21 mouse cellular contexts compared by ENCODE assay signal in the genomic region with DNA sequence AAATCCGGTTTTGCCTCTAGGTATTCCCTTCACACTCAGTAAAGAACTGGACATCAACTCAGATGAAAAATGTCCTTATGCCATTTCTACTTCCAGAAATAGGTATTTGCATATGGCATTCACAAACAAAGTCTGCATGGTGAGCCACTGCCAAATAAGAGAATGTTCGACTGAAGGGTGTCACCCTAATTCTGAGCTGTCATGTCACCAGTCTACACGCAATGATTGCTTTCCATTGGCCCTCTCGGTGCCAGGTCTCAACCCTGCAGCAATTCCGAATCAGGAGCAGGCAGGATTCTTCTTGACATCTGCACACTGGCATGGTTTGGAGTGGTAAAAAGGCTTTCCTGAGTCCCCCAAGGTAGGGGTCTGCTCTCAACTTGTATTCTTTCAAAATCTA.
A peak's percentile ranks its signal among the peaks of the same experiment; 100 is the strongest.
DNase-seq lines count a peak whose midpoint lies in the region; ATAC-seq lines count a peak whose summit lies in the region.
"Had no signal": no experiment of that assay in that cellular context is flagged by ENCODE, and none has a peak within 500 bp of the region (broad histone marks: within the 10 kb centered on the region; RNA-seq: fewer than 3 reads in every experiment).

No protein-coding gene starts in this region.

- H3K27ac ChIP-seq in hindbrain, embryonic 13.5 days = no peak overlapping the region
- H3K27ac ChIP-seq: embryonic facial prominence, embryonic 15.5 days; forebrain, embryonic 10.5 days; heart, embryonic 10.5 days; hindbrain, embryonic 14.5 days; intestine, embryonic 15.5 days had no signal

- 94% methylated on average over 5 of the region's 5 CpGs for WGBS in hindbrain, embryonic 13.5 days

- H3K4me3 ChIP-seq in hindbrain, embryonic 13.5 days = no peak overlapping the region
- H3K4me3 ChIP-seq: embryonic facial prominence, embryonic 15.5 days; erythroblast, embryonic 14.5 days; forebrain, embryonic 10.5 days; heart, embryonic 10.5 days; intestine, embryonic 15.5 days had no signal

- no peak overlapping the region for H3K9ac ChIP-seq in hindbrain, embryonic 13.5 days
- H3K9ac ChIP-seq: embryonic facial prominence, embryonic 15.5 days; hindbrain, embryonic 14.5 days; intestine, embryonic 15.5 days had no signal

- H3K27me3 ChIP-seq in hindbrain, embryonic 13.5 days = no peaks in the 10 kb centered on the region
- H3K27me3 ChIP-seq: embryonic facial prominence, embryonic 15.5 days; intestine, embryonic 15.5 days had no signal

- no peaks in the 10 kb centered on the region for H3K9me3 ChIP-seq in hindbrain, embryonic 13.5 days
- H3K9me3 ChIP-seq: embryonic facial prominence, embryonic 15.5 days; heart, embryonic 10.5 days; intestine, embryonic 15.5 days had no signal

- H3K36me3 ChIP-seq in hindbrain, embryonic 13.5 days = no peaks in the 10 kb centered on the region
- H3K36me3 ChIP-seq: embryonic facial prominence, embryonic 15.5 days; forebrain, embryonic 10.5 days; heart, embryonic 10.5 days; intestine, embryonic 15.5 days had no signal

- no peak overlapping the region for H3K4me2 ChIP-seq in hindbrain, embryonic 13.5 days
- H3K4me2 ChIP-seq: embryonic facial prominence, embryonic 15.5 days; hindbrain, embryonic 14.5 days; intestine, embryonic 15.5 days had no signal

- H3K4me1 ChIP-seq in hindbrain, embryonic 13.5 days (replicated peaks) = no peaks in the 10 kb centered on the region
- H3K4me1 ChIP-seq: embryonic facial prominence, embryonic 15.5 days; forebrain, embryonic 10.5 days; heart, embryonic 10.5 days; intestine, embryonic 15.5 days had no signal

- no peak for ATAC-seq in megakaryocyte, adult 5-6 weeks (ENCODE audit: poor library complexity, severe bottlenecking)
- no peak for ATAC-seq in hindbrain, embryonic 13.5 days (ENCODE audit: low FRiP score)
- ATAC-seq: forebrain, embryonic 14.5 days; intestine, embryonic 15.5 days had no signal

- peak; percentile 39 for DNase-seq in brain, adult 2 months (ENCODE audit: low read depth, low spot score)
- DNase-seq in cerebellum, adult 11-12 months = peak; percentile 79
- DNase-seq in cerebellum, adult 9-10 months = peak; percentile 88
- peak; percentile 64 to 75 for DNase-seq in cerebellum, postnatal 25 days
- DNase-seq in adipocyte (ENCODE audit: low spot score) = no peak
- DNase-seq: adrenal gland, adult 8-10 months; adrenal gland, postnatal 36 days; embryo, embryonic 11 days; gastrocnemius, postnatal 36 days; heart, adult 18-20 months; heart, postnatal 10 days; kidney, adult 18-20 months had no signal
